Mouse (Mus musculus) lung, postnatal 0 days (tissue): ENCODE data around the gene Prdm16.

Experiments used
- CTCF ChIP-seq: IDR thresholded peaks from 2 replicates; pipeline ENCODE4 v1.5.1; 2016; ENCODE audit warnings: antibody characterized with exemption, mild to moderate bottlenecking
- EP300 ChIP-seq: IDR thresholded peaks from 2 replicates; pipeline ENCODE4 v1.6.1; 2016; ENCODE audit warnings: antibody characterized with exemption, mild to moderate bottlenecking, control low read depth

- TF ChIP-seq CTCF (no peak), EP300 (no peak)
Observed at GRCm38 (mm10) chr4:154425284-154425683, 211.4 kb downstream of the Prdm16 start.
